9 mouse cellular contexts compared by ENCODE assay signal in genomic region chrX:155144718-155145117, GRCm38 (mm10). TPM values are rescaled to one million over a fixed set of nuclear protein-coding genes. Genes with fewer than 3 reads are reported as not detected.
DNase-seq lines count a peak whose midpoint lies in the region; ATAC-seq and TF ChIP-seq lines count a peak whose summit lies in the region.
"Had no signal": no experiment of that assay in that cellular context is flagged by ENCODE, and none has a peak within 500 bp of the region (broad histone marks: within the 10 kb centered on the region; RNA-seq: fewer than 3 reads in every experiment).

No protein-coding gene starts in this region.

- TF ChIP-seq CTCF in forebrain, postnatal 0 days (IDR thresholded peaks at IDR 0.05; ENCODE audit: low read depth), result 0 out of 2 replicates have a peak, but pooled peaks have one; percentile 21
- peak; percentile 74 for TF ChIP-seq CTCF in lung, postnatal 0 days (IDR thresholded peaks at IDR 0.05)

- no peak overlapping the region for H3K9ac ChIP-seq in forebrain, postnatal 0 days
- no peak overlapping the region for H3K9ac ChIP-seq in forebrain, embryonic 16.5 days (replicated peaks; ENCODE audit: low read depth, low read length)
- no peak overlapping the region for H3K9ac ChIP-seq in lung, postnatal 0 days (replicated peaks; ENCODE audit: low read depth)
- H3K9ac ChIP-seq: liver, embryonic 15.5 days had no signal

- no peak overlapping the region for H3K27ac ChIP-seq in forebrain, postnatal 0 days (ENCODE audit: low read depth, low read length)
- no peak overlapping the region for H3K27ac ChIP-seq in forebrain, embryonic 16.5 days (ENCODE audit: low read length)
- no peak overlapping the region for H3K27ac ChIP-seq in lung, postnatal 0 days (ENCODE audit: low read length)
- H3K27ac ChIP-seq: liver, embryonic 15.5 days had no signal

- DNase-seq in forebrain, postnatal 0 days, result peak; percentile 3
- DNase-seq in MN1 (ENCODE audit: low spot score), result peak; percentile 48
- peak; percentile 16 for DNase-seq in cerebellum, adult 9-11 months
- DNase-seq in gastrocnemius, postnatal 25 days, result peak; percentile 15
- DNase-seq in kidney, postnatal 4 days, result peak; percentile 70 to 76
- peak; percentile 55 for DNase-seq in lung, postnatal 0 days (ENCODE audit: low spot score)
- DNase-seq in spleen, postnatal 36 days (ENCODE audit: low spot score in 2 of 2), result peak; percentile 27 to 47

- H3K27me3 ChIP-seq in forebrain, postnatal 0 days (ENCODE audit: insufficient read depth, low read length), result no peaks in the 10 kb centered on the region
- H3K27me3 ChIP-seq in forebrain, embryonic 16.5 days (replicated peaks; ENCODE audit: control insufficient read depth, insufficient read depth, low read length), result no peaks in the 10 kb centered on the region
- no peaks in the 10 kb centered on the region for H3K27me3 ChIP-seq in lung, postnatal 0 days (replicated peaks; ENCODE audit: insufficient read depth, low read length)
- H3K27me3 ChIP-seq: liver, embryonic 15.5 days had no signal

- no peak for ATAC-seq in forebrain, postnatal 0 days
- no peak for ATAC-seq in forebrain, embryonic 16.5 days
- ATAC-seq in lung, postnatal 0 days, result peak; percentile 74

- H3K4me1 ChIP-seq in forebrain, postnatal 0 days (ENCODE audit: insufficient read depth), result no peaks in the 10 kb centered on the region
- no peaks in the 10 kb centered on the region for H3K4me1 ChIP-seq in forebrain, embryonic 16.5 days (replicated peaks; ENCODE audit: control insufficient read depth, insufficient read depth, low read length)
- no peaks in the 10 kb centered on the region for H3K4me1 ChIP-seq in lung, postnatal 0 days (ENCODE audit: insufficient read depth, low read depth, low read length)
- H3K4me1 ChIP-seq: liver, embryonic 15.5 days had no signal

- no peak overlapping the region for H3K4me3 ChIP-seq in forebrain, postnatal 0 days (ENCODE audit: low read depth, low read length)
- no peak overlapping the region for H3K4me3 ChIP-seq in forebrain, embryonic 16.5 days (replicated peaks; ENCODE audit: low read length)
- H3K4me3 ChIP-seq in lung, postnatal 0 days (ENCODE audit: low read depth, low read length), result no peak overlapping the region
- H3K4me3 ChIP-seq: liver, embryonic 15.5 days had no signal

- no peaks in the 10 kb centered on the region for H3K36me3 ChIP-seq in forebrain, postnatal 0 days (ENCODE audit: insufficient read depth)
- no peaks in the 10 kb centered on the region for H3K36me3 ChIP-seq in forebrain, embryonic 16.5 days (ENCODE audit: control insufficient read depth, insufficient read depth)
- H3K36me3 ChIP-seq in lung, postnatal 0 days (ENCODE audit: insufficient read depth, low read length), result no peaks in the 10 kb centered on the region
- H3K36me3 ChIP-seq: liver, embryonic 15.5 days had no signal

- H3K4me2 ChIP-seq in forebrain, postnatal 0 days (ENCODE audit: low read depth), result no peak overlapping the region
- H3K4me2 ChIP-seq in forebrain, embryonic 16.5 days (ENCODE audit: low read length), result no peak overlapping the region
- no peak overlapping the region for H3K4me2 ChIP-seq in lung, postnatal 0 days (replicated peaks; ENCODE audit: low read depth, low read length)
- H3K4me2 ChIP-seq: liver, embryonic 15.5 days had no signal

- TF ChIP-seq EP300 in lung, postnatal 0 days (IDR thresholded peaks at IDR 0.05), result no peak

- WGBS in forebrain, postnatal 0 days, result 22% methylated on average over 3 of the region's 3 CpGs
- 17% methylated on average over 3 of the region's 3 CpGs for WGBS in forebrain, embryonic 16.5 days
- 12% methylated on average over 3 of the region's 3 CpGs for WGBS in lung, postnatal 0 days

- H3K9me3 ChIP-seq in forebrain, postnatal 0 days (ENCODE audit: low read length), result no peaks in the 10 kb centered on the region
- no peaks in the 10 kb centered on the region for H3K9me3 ChIP-seq in forebrain, embryonic 16.5 days (ENCODE audit: control insufficient read depth, low read length)
- no peaks in the 10 kb centered on the region for H3K9me3 ChIP-seq in lung, postnatal 0 days (ENCODE audit: low read length)
- H3K9me3 ChIP-seq: liver, embryonic 15.5 days had no signal

RNA-seq across cellular contexts. Expression of gene Cldn34b2, which starts 16.5 kb away (rescaled TPM):
- total RNA-seq in forebrain, postnatal 0 days (2014; rRNA removed), result not detected in 2 replicates
- not detected in 2 replicates for polyA plus RNA-seq in forebrain, postnatal 0 days (2015; fragmentation: Nextera tagmentation; extraction: Ambion mirVana)
- not detected in 2 replicates for polyA plus RNA-seq in forebrain, embryonic 16.5 days (2015; fragmentation: Nextera tagmentation; extraction: Ambion mirVana)
- not detected for total RNA-seq in gastrocnemius, postnatal 25 days (2021)
- not detected in 2 replicates for polyA plus RNA-seq in lung, postnatal 0 days (2015; fragmentation: Nextera tagmentation; extraction: Ambion mirVana)
- polyA plus RNA-seq: liver, embryonic 15.5 days had no signal

RNA-seq across cellular contexts. Expression of gene Magea2, which starts 51.3 kb away (rescaled TPM):
- not detected in 2 replicates for total RNA-seq in forebrain, postnatal 0 days (2014; rRNA removed)
- polyA plus RNA-seq in forebrain, postnatal 0 days (2015; fragmentation: Nextera tagmentation; extraction: Ambion mirVana), result not detected in 2 replicates
- polyA plus RNA-seq in forebrain, embryonic 16.5 days (2015; fragmentation: Nextera tagmentation; extraction: Ambion mirVana), result not detected in 2 replicates
- not detected for total RNA-seq in gastrocnemius, postnatal 25 days (2021)
- polyA plus RNA-seq in lung, postnatal 0 days (2015; fragmentation: Nextera tagmentation; extraction: Ambion mirVana), result not detected in 2 replicates
- polyA plus RNA-seq: liver, embryonic 15.5 days had no signal

RNA-seq across cellular contexts. Expression of gene Magea1, which starts 55.1 kb away (rescaled TPM):
- total RNA-seq in forebrain, postnatal 0 days (2014; rRNA removed), result not detected in 2 replicates
- not detected in 2 replicates for polyA plus RNA-seq in forebrain, postnatal 0 days (2015; fragmentation: Nextera tagmentation; extraction: Ambion mirVana)
- polyA plus RNA-seq in forebrain, embryonic 16.5 days (2015; fragmentation: Nextera tagmentation; extraction: Ambion mirVana), result not detected in 2 replicates
- total RNA-seq in gastrocnemius, postnatal 25 days (2021), result not detected
- polyA plus RNA-seq in lung, postnatal 0 days (2015; fragmentation: Nextera tagmentation; extraction: Ambion mirVana), result not detected in 2 replicates
- polyA plus RNA-seq: liver, embryonic 15.5 days had no signal

Comparison
In these comparisons a context has a peak if more than half of its experiments do, and no peak if none do; other contexts are left out.
1. DNase-seq: peak in every context shown above with its lines; median percentile 73 in kidney, postnatal 4 days; 55 in lung, postnatal 0 days; 48 in MN1; 37 in spleen, postnatal 36 days; 16 in cerebellum, adult 9-11 months; 15 in gastrocnemius, postnatal 25 days; 3 in forebrain, postnatal 0 days.